Mouse (Mus musculus): ENCODE measurements at regions not wholly inside any gene's neighbourhood (a gene's known extent, or its start where the extent isn't known, plus 50 kb on each side); places are given as distances from the start of the nearest gene placed in this dataset.

- Histone ChIP-seq H3K79me2 (replicated peaks; ENCODE audit: control insufficient read depth, insufficient read depth, low read length) (no peaks in the 10 kb centered on the region), H3K27ac (no peak overlapping the region), H3K4me3 (no peak overlapping the region), H3K36me3 (ENCODE audit: control insufficient read depth, insufficient read depth, low read length) (no peaks in the 10 kb centered on the region), H3K4me1 (ENCODE audit: control insufficient read depth, insufficient read depth, low read length) (peaks cover 2% of the 10 kb centered on the region), H3K27me3 (ENCODE audit: control insufficient read depth, insufficient read depth, low read length) (no peaks in the 10 kb centered on the region), H3K9ac (ENCODE audit: low read depth, low read length) (no peak overlapping the region)
- WGBS: 56% methylated on average over 7 of the region's 7 CpGs
- DNase-seq: no peak
- intact Hi-C loops (cut with DNase I): no loop called here
- TF ChIP-seq POLR2A (IDR thresholded peaks at IDR 0.05; ENCODE audit: insufficient read depth, low read depth, low read length): no peak
- no peak for TF ChIP-seq EP300 (IDR thresholded peaks at IDR 0.05; ENCODE audit: insufficient read depth, low read depth, low read length)
Measured at GRCm38 (mm10) chr4:53327382-53328165, 112.6 kb upstream of the Slc44a1 start.

- intact Hi-C loops (cut with DNase I): no loop called here
- no peak overlapping the region for H3K9ac ChIP-seq (ENCODE audit: low read depth, low read length)
- WGBS: 59% methylated on average over 4 of the region's 4 CpGs
- TF ChIP-seq EP300 (IDR thresholded peaks at IDR 0.05; ENCODE audit: insufficient read depth, low read depth, low read length) (no peak), CTCF (IDR thresholded peaks at IDR 0.05) (no peak), POLR2A (IDR thresholded peaks at IDR 0.05; ENCODE audit: insufficient read depth, low read depth, low read length) (no peak)
- H3K27ac ChIP-seq: no peak overlapping the region
- H3K79me2 ChIP-seq (replicated peaks; ENCODE audit: control insufficient read depth, insufficient read depth, low read length): no peaks in the 10 kb centered on the region
- DNase-seq: no peak
- peaks cover 5% of the 10 kb centered on the region for H3K4me1 ChIP-seq (ENCODE audit: control insufficient read depth, insufficient read depth, low read length)
- H3K27me3 ChIP-seq (ENCODE audit: control insufficient read depth, insufficient read depth, low read length): no peaks in the 10 kb centered on the region
- no peak overlapping the region for H3K4me3 ChIP-seq
- H3K36me3 ChIP-seq (ENCODE audit: control insufficient read depth, insufficient read depth, low read length): no peaks in the 10 kb centered on the region
Measured at GRCm38 (mm10) chr4:53323838-53324237, 116.4 kb upstream of the Slc44a1 start.

- H3K9ac ChIP-seq (ENCODE audit: low read depth, low read length): no peak overlapping the region
- WGBS: 85% methylated on average over 3 of the region's 3 CpGs
- no peak overlapping the region for H3K27ac ChIP-seq
- peaks cover 7% of the 10 kb centered on the region for H3K4me1 ChIP-seq (ENCODE audit: control insufficient read depth, insufficient read depth, low read length)
- intact Hi-C loops (cut with DNase I): no loop called here
- no peak for DNase-seq
- H3K4me3 ChIP-seq: no peak overlapping the region
- no peaks in the 10 kb centered on the region for H3K79me2 ChIP-seq (replicated peaks; ENCODE audit: control insufficient read depth, insufficient read depth, low read length)
- TF ChIP-seq POLR2A (IDR thresholded peaks at IDR 0.05; ENCODE audit: insufficient read depth, low read depth, low read length) (no peak), CTCF (IDR thresholded peaks at IDR 0.05) (no peak), EP300 (IDR thresholded peaks at IDR 0.05; ENCODE audit: insufficient read depth, low read depth, low read length) (no peak)
- no peaks in the 10 kb centered on the region for H3K36me3 ChIP-seq (ENCODE audit: control insufficient read depth, insufficient read depth, low read length)
- H3K27me3 ChIP-seq (ENCODE audit: control insufficient read depth, insufficient read depth, low read length): no peaks in the 10 kb centered on the region
Measured at GRCm38 (mm10) chr4:53323195-53323594, 117.0 kb upstream of the Slc44a1 start.

GRCm38 (mm10) chr4:53322484-53322883 is 117.7 kb upstream of the Slc44a1 start:
- DNase-seq: no peak
- Histone ChIP-seq H3K4me3 (no peak overlapping the region), H3K27me3 (ENCODE audit: control insufficient read depth, insufficient read depth, low read length) (no peaks in the 10 kb centered on the region), H3K4me1 (ENCODE audit: control insufficient read depth, insufficient read depth, low read length) (peaks cover 7% of the 10 kb centered on the region), H3K27ac (no peak overlapping the region), H3K9ac (ENCODE audit: low read depth, low read length) (no peak overlapping the region), H3K36me3 (ENCODE audit: control insufficient read depth, insufficient read depth, low read length) (no peaks in the 10 kb centered on the region), H3K79me2 (replicated peaks; ENCODE audit: control insufficient read depth, insufficient read depth, low read length) (no peaks in the 10 kb centered on the region)
- TF ChIP-seq CTCF (IDR thresholded peaks at IDR 0.05) (no peak), EP300 (IDR thresholded peaks at IDR 0.05; ENCODE audit: insufficient read depth, low read depth, low read length) (no peak), POLR2A (IDR thresholded peaks at IDR 0.05; ENCODE audit: insufficient read depth, low read depth, low read length) (no peak)
- intact Hi-C loops (cut with DNase I): no loop called here
- WGBS: 64% methylated on average over 5 of the region's 5 CpGs

- Histone ChIP-seq H3K9ac (ENCODE audit: low read depth, low read length) (no peak overlapping the region), H3K4me1 (ENCODE audit: control insufficient read depth, insufficient read depth, low read length) (peaks cover 7% of the 10 kb centered on the region), H3K4me3 (no peak overlapping the region), H3K79me2 (replicated peaks; ENCODE audit: control insufficient read depth, insufficient read depth, low read length) (no peaks in the 10 kb centered on the region), H3K36me3 (ENCODE audit: control insufficient read depth, insufficient read depth, low read length) (no peaks in the 10 kb centered on the region), H3K27ac (no peak overlapping the region), H3K27me3 (ENCODE audit: control insufficient read depth, insufficient read depth, low read length) (no peaks in the 10 kb centered on the region)
- intact Hi-C loops (cut with DNase I): no loop called here
- 74% methylated on average over 6 of the region's 6 CpGs for WGBS
- no peak for DNase-seq
- TF ChIP-seq CTCF (IDR thresholded peaks at IDR 0.05) (no peak), POLR2A (IDR thresholded peaks at IDR 0.05; ENCODE audit: insufficient read depth, low read depth, low read length) (no peak), EP300 (IDR thresholded peaks at IDR 0.05; ENCODE audit: insufficient read depth, low read depth, low read length) (no peak)
Measured at GRCm38 (mm10) chr4:53320735-53321449, 119.3 kb upstream of the Slc44a1 start.

- H3K27me3 ChIP-seq (ENCODE audit: control insufficient read depth, insufficient read depth, low read length): no peaks in the 10 kb centered on the region
- no peak for DNase-seq
- no peaks in the 10 kb centered on the region for H3K79me2 ChIP-seq (replicated peaks; ENCODE audit: control insufficient read depth, insufficient read depth, low read length)
- TF ChIP-seq CTCF (IDR thresholded peaks at IDR 0.05) (no peak), EP300 (IDR thresholded peaks at IDR 0.05; ENCODE audit: insufficient read depth, low read depth, low read length) (no peak), POLR2A (IDR thresholded peaks at IDR 0.05; ENCODE audit: insufficient read depth, low read depth, low read length) (no peak)
- intact Hi-C loops (cut with DNase I): no loop called here
- H3K27ac ChIP-seq: no peak overlapping the region
- 72% methylated on average over 4 of the region's 4 CpGs for WGBS
- no peak overlapping the region for H3K9ac ChIP-seq (ENCODE audit: low read depth, low read length)
- H3K4me1 ChIP-seq (ENCODE audit: control insufficient read depth, insufficient read depth, low read length): peaks cover 11% of the 10 kb centered on the region
- no peak overlapping the region for H3K4me3 ChIP-seq
- no peaks in the 10 kb centered on the region for H3K36me3 ChIP-seq (ENCODE audit: control insufficient read depth, insufficient read depth, low read length)
Measured at GRCm38 (mm10) chr4:53319051-53319450, 121.2 kb upstream of the Slc44a1 start.

All from heart, adult 2 months (tissue).